Mouse (Mus musculus) forebrain, embryonic 15.5 days (tissue): ENCODE data around the gene Acbd4. TPM values are rescaled to one million over a fixed set of nuclear protein-coding genes. Genes with fewer than 3 reads are reported as not detected.

ENCODE experiments used
- ATAC-seq: fragments of 200-750 bp; cut with Nextera tagmentation; replicated peaks from 2 replicates; pipeline ENCODE4 v1.8.0; 2017; ENCODE audit warnings: mild to moderate bottlenecking, moderate TSS enrichment, moderate library complexity
- H3K27ac ChIP-seq: fragments of 300-500 bp; sonication (generic); replicated peaks from 2 replicates; pipeline ENCODE4 v1.5.1; 2015; ENCODE audit warnings: mild to moderate bottlenecking, inconsistent platforms
- H3K27me3 ChIP-seq: fragments of 300-500 bp; sonication (generic); 2 replicates; pipeline ENCODE4 v1.6.1; 2015; ENCODE audit warnings: inconsistent platforms
- H3K36me3 ChIP-seq: fragments of 300-500 bp; sonication (generic); 2 replicates; pipeline ENCODE4 v1.6.1; 2015; ENCODE audit warnings: mild to moderate bottlenecking, inconsistent platforms
- H3K4me1 ChIP-seq: fragments of 300-500 bp; sonication (generic); 2 replicates; pipeline ENCODE4 v1.6.1; 2015; ENCODE audit warnings: inconsistent platforms
- H3K4me2 ChIP-seq: fragments of 300-500 bp; sonication (generic); replicated peaks from 2 replicates; pipeline ENCODE4 v1.6.1; 2015; ENCODE audit warnings: mild to moderate bottlenecking, inconsistent platforms
- H3K4me3 ChIP-seq: fragments of 300-500 bp; sonication (generic); 2 replicates; pipeline ENCODE4 v1.5.1; 2015; ENCODE audit warnings: mild to moderate bottlenecking, inconsistent platforms
- H3K9ac ChIP-seq: fragments of 300-500 bp; sonication (generic); replicated peaks from 2 replicates; pipeline ENCODE4 v1.6.1; 2015; ENCODE audit warnings: mild to moderate bottlenecking, inconsistent platforms
- H3K9me3 ChIP-seq: fragments of 300-500 bp; sonication (generic); 2 replicates; pipeline ENCODE4 v1.6.1; 2016; ENCODE audit warnings: inconsistent platforms
- WGBS: fragments of 180-500 bp; shearing (Covaris S2); methylation state at CpG from one replicate; pipeline ENCODE4 v1.1.7; 2015; ENCODE audit warnings: mixed read lengths; 5-methylcytosine and 5-hydroxymethylcytosine counted together
- polyA plus RNA-seq: library from polyadenylated mRNA; unstranded; fragments of >200 nt; fragmentation: Nextera tagmentation; extraction: Ambion mirVana; gene quantifications from 2 replicates; pipeline ENCODE4 v1.2.1, GENCODE M21; 2015

Gene Acbd4
- polyA plus RNA-seq, 1 experiment from 2014 or later = 14.8 TPM

DNA sequence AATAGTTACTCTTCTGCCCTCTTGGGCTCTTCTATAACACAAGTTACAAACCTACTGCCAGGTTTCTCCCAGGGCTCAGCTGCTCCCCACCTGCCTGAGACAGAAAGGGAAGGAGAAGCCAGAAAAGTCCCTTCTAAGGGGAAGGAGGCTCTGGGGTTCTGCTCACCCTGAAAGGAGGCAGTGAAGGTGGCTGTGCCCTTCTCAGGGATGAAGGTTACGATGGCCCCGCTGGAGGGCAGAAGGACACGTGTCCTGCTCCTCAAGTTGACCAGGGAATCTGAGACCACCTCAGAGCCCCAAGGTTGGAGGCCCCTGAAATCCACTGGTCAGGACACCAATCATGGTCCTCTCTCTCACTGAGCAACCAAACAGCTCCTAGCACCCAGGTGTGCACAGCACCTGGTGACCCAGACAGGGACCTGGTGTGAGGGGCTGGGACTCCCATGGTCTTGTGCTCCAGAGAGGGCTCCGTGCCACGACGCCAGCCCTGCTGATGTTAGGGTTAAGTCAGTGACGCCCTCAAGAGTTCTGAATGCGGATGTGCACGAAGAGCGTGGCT, 31.1 kb upstream of the Acbd4 start:
- H3K4me1 ChIP-seq = no peaks in the 10 kb centered on the region
- WGBS = 91% methylated on average over 10 of the region's 10 CpGs

GRCm38 (mm10) chr11:103073671-103074070, 27.8 kb upstream of the Acbd4 start:
- WGBS = 93% methylated on average over 7 of the region's 7 CpGs
- no peak for ATAC-seq
- no peaks in the 10 kb centered on the region for H3K4me1 ChIP-seq
- no peaks in the 10 kb centered on the region for H3K9me3 ChIP-seq
- no peak overlapping the region for H3K4me2 ChIP-seq
- H3K27me3 ChIP-seq = no peaks in the 10 kb centered on the region
- no peak overlapping the region for H3K27ac ChIP-seq
- H3K9ac ChIP-seq = no peak overlapping the region
- peaks cover 7% of the 10 kb centered on the region; the same call in 1 of the 2 replicates for H3K36me3 ChIP-seq
- no peak overlapping the region for H3K4me3 ChIP-seq

More for the DNA sequence above, 31.1 kb upstream of the Acbd4 start:
- H3K4me3 ChIP-seq = no peak overlapping the region
- no peaks in the 10 kb centered on the region for H3K9me3 ChIP-seq
- no peak overlapping the region for H3K9ac ChIP-seq
- H3K36me3 ChIP-seq = peaks cover 38% of the 10 kb centered on the region
- H3K27me3 ChIP-seq = no peaks in the 10 kb centered on the region
- no peak overlapping the region for H3K4me2 ChIP-seq
- no peak for ATAC-seq
- H3K27ac ChIP-seq = no peak overlapping the region

GRCm38 (mm10) chr11:103074121-103074650, 27.3 kb upstream of the Acbd4 start:
- ATAC-seq = no peak
- H3K9ac ChIP-seq = no peak overlapping the region
- H3K27ac ChIP-seq = no peak overlapping the region
- no peaks in the 10 kb centered on the region for H3K4me1 ChIP-seq
- peaks cover 2% of the 10 kb centered on the region; the same call in 1 of the 2 replicates for H3K36me3 ChIP-seq
- no peak overlapping the region for H3K4me2 ChIP-seq
- H3K4me3 ChIP-seq = no peak overlapping the region
- 64% methylated on average over 10 of the region's 10 CpGs for WGBS
- no peaks in the 10 kb centered on the region for H3K27me3 ChIP-seq
- H3K9me3 ChIP-seq = no peaks in the 10 kb centered on the region

DNA sequence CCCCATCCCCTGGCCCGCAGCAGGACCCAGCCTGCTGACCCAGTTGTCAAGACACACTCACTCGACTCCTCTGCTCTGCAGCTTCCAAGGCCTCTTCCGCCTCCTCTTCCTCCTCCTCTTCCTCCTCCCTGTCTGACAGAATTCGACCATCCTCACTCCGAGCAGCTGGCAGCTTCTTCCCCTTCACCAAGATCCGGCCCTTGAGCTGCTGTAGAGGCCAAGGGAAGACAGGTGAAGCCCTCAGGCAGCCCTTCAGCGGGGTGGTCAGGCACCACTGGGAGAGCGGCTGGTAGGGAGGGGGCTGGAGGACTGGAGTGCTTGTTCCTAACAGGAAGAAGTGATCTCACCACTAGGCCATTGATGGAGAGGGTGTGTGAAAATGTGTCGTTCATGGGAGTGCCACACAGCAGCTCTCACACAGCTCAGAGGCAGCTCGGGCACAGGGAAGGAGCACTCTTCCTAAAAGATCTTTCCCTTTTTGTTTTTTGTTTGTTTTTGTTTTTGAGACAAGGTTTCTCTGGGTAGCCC, 26.6 kb upstream of the Acbd4 start:
- Histone ChIP-seq H3K36me3 (no peaks in the 10 kb centered on the region), H3K9me3 (no peaks in the 10 kb centered on the region), H3K9ac (no peak overlapping the region), H3K4me2 (no peak overlapping the region), H3K27me3 (0 out of 2 replicates have a peak, but pooled peaks cover 1% of the 10 kb centered on the region), H3K4me3 (no peak overlapping the region), H3K4me1 (no peaks in the 10 kb centered on the region), H3K27ac (no peak overlapping the region)
- 24% methylated on average over 10 of the region's 10 CpGs for WGBS
- no peak for ATAC-seq

GRCm38 (mm10) chr11:103076010-103076409, 25.5 kb upstream of the Acbd4 start:
- ATAC-seq = no peak
- H3K36me3 ChIP-seq = no peaks in the 10 kb centered on the region
- no peak overlapping the region for H3K4me3 ChIP-seq
- H3K4me2 ChIP-seq = no peak overlapping the region
- no peak overlapping the region for H3K9ac ChIP-seq
- peaks cover 9% of the 10 kb centered on the region for H3K27me3 ChIP-seq
- WGBS = 91% methylated on average over 7 of the region's 7 CpGs
- peaks cover 10% of the 10 kb centered on the region for H3K4me1 ChIP-seq
- no peaks in the 10 kb centered on the region for H3K9me3 ChIP-seq
- H3K27ac ChIP-seq = no peak overlapping the region

DNA sequence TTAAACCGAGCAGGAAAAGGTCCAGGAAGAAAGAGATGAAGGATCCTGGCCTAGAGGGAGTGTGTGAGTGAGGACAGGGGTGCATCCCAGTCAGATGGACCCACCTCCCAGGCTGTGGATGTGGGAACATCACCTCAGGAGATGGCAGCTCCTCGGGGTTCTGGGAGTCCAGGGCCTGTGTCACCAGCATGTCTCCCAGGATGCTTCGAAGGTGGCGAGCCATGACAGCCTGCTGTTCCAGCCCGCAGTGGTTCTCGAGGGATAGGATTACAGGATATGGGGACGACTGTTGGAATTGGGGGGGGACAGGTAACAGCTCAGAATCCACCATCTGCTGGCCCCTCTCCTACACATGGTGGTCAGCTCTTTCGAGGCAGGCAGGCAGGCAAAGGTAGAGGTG, 24.9 kb upstream of the Acbd4 start:
- Histone ChIP-seq H3K9me3 (no peaks in the 10 kb centered on the region), H3K4me1 (peaks cover 10% of the 10 kb centered on the region), H3K9ac (no peak overlapping the region), H3K4me2 (no peak overlapping the region), H3K36me3 (no peaks in the 10 kb centered on the region), H3K27me3 (peaks cover 14% of the 10 kb centered on the region), H3K27ac (no peak overlapping the region), H3K4me3 (no peak overlapping the region)
- WGBS = 86% methylated on average over 8 of the region's 8 CpGs
- ATAC-seq = no peak

DNA sequence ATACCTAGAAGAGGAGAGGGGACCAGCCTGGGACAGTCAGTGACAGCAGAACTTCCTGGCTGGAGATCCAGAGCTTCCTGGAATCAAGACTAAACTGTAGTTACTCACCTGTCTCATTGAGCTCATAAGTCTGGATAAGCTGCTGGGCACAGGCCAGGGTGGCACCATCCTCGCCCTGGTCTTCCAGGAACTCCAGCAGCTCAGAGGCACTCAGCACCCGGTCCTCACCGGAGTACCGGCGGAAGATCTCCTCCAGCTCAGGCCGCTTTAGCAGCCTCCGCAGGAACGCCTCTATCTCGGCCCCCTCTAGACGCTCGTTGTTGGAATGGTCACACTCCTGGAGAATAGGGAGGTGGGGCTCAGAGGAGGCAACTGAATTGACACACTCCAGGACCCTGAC, 23.4 kb upstream of the Acbd4 start:
- no peaks in the 10 kb centered on the region for H3K9me3 ChIP-seq
- H3K4me1 ChIP-seq = peaks cover 10% of the 10 kb centered on the region
- H3K27me3 ChIP-seq = peaks cover 27% of the 10 kb centered on the region
- H3K4me2 ChIP-seq = no peak overlapping the region
- no peak overlapping the region for H3K27ac ChIP-seq
- no peak overlapping the region for H3K9ac ChIP-seq
- no peaks in the 10 kb centered on the region for H3K36me3 ChIP-seq
- no peak for ATAC-seq
- WGBS = 86% methylated on average over 11 of the region's 11 CpGs
- H3K4me3 ChIP-seq = no peak overlapping the region

DNA sequence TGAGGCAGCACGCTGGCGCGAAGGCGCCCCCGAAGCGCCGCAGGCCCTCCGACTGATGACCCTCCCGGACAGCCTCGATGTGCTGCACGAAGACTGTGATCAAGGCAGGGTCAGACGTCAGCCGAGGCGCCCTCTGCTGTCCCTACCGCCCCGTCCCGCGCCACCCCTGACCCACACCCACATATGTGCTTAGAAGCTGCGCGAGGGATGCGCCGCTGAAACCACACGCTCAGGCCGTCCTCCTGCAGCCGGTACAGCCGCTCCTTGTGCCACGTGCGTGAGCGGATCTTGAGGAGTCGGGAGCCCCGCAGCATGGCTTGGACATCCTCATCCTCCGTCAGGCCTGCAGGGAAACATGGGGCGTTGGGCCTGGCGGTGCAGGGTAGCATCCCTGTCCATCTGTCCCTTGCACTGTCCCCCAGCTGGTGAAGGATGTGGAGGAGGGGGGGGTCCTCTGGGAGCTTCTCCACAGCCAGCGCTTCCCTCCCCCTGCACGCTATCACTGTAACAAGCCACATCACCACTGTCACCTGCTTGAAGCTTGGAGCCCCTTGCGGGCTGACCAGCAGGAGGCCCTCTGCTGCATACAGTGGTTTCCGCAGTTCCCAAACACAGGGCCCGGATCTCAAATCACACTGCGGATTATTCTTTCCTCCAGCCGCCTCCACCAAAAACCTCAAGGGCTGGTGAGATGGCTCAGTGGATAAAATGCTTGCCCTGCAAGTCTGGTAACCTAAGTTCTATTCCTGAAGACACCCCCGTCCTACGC, 21.0 kb upstream of the Acbd4 start:
- 1% methylated on average over 43 of the region's 43 CpGs for WGBS

DNA sequence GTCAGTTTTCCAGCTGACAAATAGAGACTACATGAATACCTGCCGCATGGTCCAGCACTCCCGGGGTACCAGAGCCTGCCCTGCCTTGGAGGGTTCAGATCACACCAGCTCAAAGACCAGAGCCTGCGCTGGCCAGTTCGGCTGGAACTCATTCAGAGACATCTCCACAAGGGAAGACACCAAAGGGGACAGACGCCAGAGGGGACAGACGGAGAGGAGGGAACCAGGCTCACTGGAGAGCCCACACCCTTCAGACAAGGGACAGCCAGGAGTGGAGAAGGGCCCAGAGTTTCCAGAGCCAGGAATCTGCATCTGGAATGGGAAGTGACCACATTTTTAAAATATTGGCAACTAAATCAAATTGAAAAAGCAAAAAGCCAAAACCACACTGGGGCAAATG, 19.9 kb upstream of the Acbd4 start:
- no peaks in the 10 kb centered on the region for H3K9me3 ChIP-seq
- no peak for ATAC-seq
- peaks cover 27% of the 10 kb centered on the region for H3K27me3 ChIP-seq
- peaks cover 10% of the 10 kb centered on the region for H3K4me1 ChIP-seq
- no peak overlapping the region for H3K9ac ChIP-seq
- H3K4me2 ChIP-seq = no peak overlapping the region
- no peaks in the 10 kb centered on the region for H3K36me3 ChIP-seq
- 59% methylated on average over 6 of the region's 6 CpGs for WGBS
- no peak overlapping the region for H3K4me3 ChIP-seq
- no peak overlapping the region for H3K27ac ChIP-seq

More for the DNA sequence above, 21.0 kb upstream of the Acbd4 start:
- Histone ChIP-seq H3K27me3 (peaks cover 27% of the 10 kb centered on the region), H3K9ac (peak overlapping the region; percentile 32; the same call in 1 of the 2 replicates), H3K4me1 (peaks cover 10% of the 10 kb centered on the region), H3K36me3 (no peaks in the 10 kb centered on the region), H3K9me3 (no peaks in the 10 kb centered on the region), H3K4me2 (peak overlapping the region; percentile 53), H3K27ac (no peak overlapping the region), H3K4me3 (peak overlapping the region; percentile 30)
- 0 out of 2 replicates have a peak, but pooled peaks have one; percentile 32 for ATAC-seq

- ATAC-seq = no peak
- 96% methylated on average over 7 of the region's 7 CpGs for WGBS
- H3K27ac ChIP-seq = no peak overlapping the region
- no peak overlapping the region for H3K4me3 ChIP-seq
- H3K36me3 ChIP-seq = no peaks in the 10 kb centered on the region
- no peaks in the 10 kb centered on the region for H3K27me3 ChIP-seq
- H3K4me1 ChIP-seq = no peaks in the 10 kb centered on the region
- no peak overlapping the region for H3K4me2 ChIP-seq
- no peaks in the 10 kb centered on the region for H3K9me3 ChIP-seq
- no peak overlapping the region for H3K9ac ChIP-seq
Observed at GRCm38 (mm10) chr11:103093306-103093705, 8.2 kb upstream of the Acbd4 start.

DNA sequence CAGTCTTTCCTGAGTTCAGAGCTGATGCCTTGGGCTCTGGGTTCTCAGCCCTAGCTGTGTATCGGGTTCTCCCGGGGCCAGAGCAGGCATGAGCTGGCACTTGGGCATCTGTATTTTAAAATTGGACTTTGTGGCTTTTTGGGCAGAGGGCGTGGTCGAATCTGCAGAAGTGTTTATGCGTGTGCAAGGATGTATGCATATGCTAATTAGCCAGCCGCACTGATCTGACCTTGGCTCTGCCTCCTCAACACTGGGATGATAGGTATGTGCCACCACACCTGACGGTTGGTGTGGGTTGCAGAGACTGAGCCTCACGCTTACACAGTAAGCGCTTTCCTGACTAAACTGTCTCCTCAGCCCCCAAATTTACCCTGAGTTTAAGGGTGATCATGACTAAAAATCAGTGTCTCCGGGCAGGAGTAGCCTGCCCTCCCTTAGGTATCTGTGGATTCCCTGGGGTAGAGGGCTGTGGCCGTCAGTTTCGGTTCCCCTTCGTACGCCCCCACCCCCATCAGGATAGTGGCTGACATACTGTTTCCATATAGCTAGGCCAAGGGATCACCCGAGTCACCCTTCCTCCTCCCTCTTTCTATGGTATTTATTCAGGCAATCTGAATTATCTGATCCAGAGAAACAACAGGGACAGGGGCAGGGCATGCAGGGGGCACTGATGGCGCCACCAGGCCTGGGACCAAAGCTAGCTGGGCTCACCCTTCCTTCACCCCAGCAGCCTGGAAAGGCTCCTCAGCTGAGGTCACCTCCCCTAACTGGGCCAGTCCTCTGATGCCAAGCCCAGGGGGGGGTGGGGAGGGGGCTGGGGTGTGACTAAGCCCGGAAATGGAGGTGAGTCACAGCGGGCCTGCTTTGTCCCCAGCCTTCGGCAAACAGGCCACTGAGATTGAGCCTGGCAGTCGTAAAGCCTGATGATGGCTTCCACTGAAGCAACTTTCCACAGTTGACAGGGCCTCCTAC, 7.3 kb upstream of the Acbd4 start:
- no peaks in the 10 kb centered on the region; the same call in 1 of the 2 replicates for H3K4me1 ChIP-seq
- H3K9ac ChIP-seq = no peak overlapping the region
- H3K36me3 ChIP-seq = no peaks in the 10 kb centered on the region
- no peaks in the 10 kb centered on the region for H3K27me3 ChIP-seq
- no peaks in the 10 kb centered on the region for H3K9me3 ChIP-seq
- no peak overlapping the region for H3K4me3 ChIP-seq
- no peak overlapping the region for H3K27ac ChIP-seq
- ATAC-seq = no peak
- WGBS = 78% methylated on average over 20 of the region's 20 CpGs
- H3K4me2 ChIP-seq = no peak overlapping the region
